Mouse (Mus musculus) frontal cortex, adult 2 months (tissue): ENCODE results near the gene D8Ertd738e. TPM values are rescaled to one million over a fixed set of nuclear protein-coding genes. Genes with fewer than 3 reads are reported as not detected.

Source experiments
- DNase-seq, 2 experiments: peaks; one replicate each; pipeline ENCODE4 v3.0.0; 2022; ENCODE audit warnings: low spot score in 1 of 2; ENCODE audit errors: extremely low spot score in 1 of 2
- polyA plus RNA-seq: library from polyadenylated mRNA; depleted of rRNA; stranded (reverse); fragments of >200 nt; gene quantifications from 2 replicates; pipeline ENCODE4 v1.2.3, GENCODE M21; 2012; rRNA removed

D8Ertd738e gene
- polyA plus RNA-seq, 1 experiment = 216 TPM

DNA sequence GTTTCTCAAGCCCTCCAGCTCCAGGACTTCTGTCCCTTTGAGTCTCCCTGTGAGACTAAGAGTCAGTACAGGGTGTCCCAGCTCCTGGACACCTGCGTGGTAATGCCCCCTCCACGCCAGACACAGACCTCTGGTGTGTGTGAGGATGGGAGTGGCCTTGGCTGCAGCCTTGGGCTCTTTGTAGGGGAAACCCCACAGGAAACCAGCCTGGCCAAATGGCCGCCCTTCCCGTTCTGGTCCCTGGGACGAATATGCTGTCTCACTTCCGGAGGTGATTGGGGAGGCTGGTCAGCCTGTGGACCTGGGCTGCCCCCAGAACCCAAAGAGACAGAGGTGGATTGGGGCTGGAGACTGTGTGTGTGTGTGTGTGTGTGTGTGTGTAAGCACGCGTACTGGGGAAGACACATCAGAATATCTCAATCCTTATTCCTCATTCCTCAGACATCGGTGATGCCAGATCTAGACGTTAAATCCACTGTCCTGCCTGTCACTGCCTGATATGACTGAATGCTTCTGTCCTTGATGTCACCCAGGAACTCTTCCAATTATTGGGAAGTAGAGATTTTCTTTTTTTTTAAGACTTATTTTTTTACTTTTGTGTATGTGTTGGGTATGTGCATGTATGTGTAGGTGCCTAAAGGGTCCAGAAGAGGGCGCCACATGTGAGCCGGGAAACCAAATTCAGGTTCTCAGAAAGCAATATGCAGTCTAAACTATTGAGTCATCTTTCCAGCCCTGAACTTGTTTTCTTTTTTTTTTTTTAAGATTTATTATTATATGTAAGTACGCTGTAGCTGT lies 45.3 kb downstream of the D8Ertd738e start:
- no peak for DNase-seq

DNA sequence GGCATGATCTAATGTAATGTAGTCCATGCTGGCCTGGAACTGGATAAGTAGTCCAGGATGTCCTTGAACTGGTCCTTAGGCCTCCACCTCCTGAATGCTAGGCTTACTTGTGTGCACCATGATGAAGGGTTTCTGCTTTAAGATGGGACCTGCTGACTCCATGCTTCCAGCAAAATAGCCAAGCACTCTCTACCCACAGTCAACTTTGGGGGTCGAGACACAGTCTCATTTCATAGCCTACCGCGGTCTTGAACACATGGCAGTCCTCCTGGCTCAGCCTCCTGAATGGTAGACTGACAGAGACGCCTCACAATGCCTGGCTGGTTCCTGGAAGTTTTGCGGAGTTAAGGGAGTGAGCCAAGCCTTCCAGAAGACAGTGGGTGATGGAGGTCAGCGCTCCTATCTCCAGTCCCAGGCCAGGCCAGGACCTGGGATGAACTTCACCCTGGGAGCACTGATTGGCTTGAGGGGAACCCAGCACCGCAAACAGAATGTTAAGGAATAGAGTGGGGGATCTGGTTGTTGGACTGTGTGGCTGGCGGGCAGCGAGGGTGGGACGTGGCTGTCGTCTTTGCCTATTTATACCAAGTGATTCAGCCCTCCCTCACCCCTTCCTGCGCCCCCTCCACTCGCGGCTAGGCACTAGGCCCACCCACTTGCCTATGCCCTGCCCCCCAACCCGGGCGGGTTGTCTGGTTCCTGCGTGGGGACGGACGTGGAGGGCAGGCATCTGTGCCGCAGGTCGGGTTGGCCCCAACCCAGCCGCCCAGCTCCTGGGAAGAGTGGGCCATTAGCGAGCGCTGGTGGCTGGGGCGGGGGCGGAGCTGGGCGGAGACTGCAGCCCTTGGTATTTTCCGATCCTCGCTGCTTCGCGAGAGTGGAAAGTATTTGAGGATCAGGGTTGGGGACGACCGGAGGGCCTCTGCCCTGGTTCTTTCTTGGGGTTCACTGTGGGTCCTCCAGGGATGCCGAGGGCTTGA lies 46.3 kb downstream of the D8Ertd738e start:
- peak in 1 of 2 experiments; percentile 82 for DNase-seq

DNA sequence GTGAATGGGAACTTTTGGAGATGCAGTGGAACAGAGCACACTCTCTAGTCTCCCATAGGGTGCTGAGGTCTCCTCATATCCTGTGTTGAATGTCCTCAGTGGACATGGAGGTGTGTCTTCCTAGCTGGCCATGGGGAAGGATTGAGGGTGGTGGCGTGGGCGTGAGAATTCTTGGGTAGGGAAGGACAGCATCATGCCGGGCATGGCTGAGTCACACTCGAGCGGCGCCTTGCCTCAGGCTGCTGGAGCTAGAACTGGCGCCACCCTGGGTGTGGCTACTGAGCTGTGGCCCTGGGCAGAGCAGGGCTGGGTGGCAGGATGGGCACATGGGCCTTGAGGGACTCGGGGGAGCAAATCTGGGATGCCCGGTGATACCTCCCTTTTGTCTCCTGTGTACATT lies 47.1 kb downstream of the D8Ertd738e start:
- no peak for DNase-seq

DNA sequence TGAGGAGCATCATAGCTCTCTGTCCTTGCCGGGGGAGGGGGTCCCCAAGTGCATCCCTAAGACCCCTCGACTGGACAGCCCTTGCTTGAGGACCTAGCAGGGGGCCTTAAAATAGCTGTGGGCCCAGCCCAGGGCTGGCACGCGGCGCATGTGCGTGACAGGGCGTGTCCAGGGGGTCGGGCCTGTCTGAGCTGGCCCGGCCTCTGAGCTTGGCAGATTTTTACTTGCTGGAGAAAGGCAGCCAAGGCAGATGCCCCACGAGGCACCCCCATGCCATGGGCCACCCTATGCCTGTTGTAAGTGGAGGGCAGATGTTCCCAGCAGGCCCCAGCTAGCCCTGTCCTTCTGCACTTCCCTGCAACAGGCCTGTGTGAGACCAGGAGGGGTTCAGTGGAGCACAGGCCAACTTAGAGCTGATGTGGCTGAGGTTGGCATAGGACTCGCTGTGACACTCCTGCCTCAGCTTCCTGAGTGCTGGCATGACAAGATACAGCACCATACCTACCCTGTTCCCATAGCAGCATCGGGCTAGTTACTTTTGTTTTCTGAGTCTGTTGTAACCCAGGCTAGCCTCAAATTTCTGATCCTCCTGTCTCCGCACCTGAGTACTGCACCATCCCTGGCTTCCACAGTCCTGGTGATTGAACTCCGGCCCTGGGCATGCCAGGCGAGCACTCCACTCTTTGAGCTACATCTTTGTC lies 47.8 kb downstream of the D8Ertd738e start:
- no peak for DNase-seq

DNA sequence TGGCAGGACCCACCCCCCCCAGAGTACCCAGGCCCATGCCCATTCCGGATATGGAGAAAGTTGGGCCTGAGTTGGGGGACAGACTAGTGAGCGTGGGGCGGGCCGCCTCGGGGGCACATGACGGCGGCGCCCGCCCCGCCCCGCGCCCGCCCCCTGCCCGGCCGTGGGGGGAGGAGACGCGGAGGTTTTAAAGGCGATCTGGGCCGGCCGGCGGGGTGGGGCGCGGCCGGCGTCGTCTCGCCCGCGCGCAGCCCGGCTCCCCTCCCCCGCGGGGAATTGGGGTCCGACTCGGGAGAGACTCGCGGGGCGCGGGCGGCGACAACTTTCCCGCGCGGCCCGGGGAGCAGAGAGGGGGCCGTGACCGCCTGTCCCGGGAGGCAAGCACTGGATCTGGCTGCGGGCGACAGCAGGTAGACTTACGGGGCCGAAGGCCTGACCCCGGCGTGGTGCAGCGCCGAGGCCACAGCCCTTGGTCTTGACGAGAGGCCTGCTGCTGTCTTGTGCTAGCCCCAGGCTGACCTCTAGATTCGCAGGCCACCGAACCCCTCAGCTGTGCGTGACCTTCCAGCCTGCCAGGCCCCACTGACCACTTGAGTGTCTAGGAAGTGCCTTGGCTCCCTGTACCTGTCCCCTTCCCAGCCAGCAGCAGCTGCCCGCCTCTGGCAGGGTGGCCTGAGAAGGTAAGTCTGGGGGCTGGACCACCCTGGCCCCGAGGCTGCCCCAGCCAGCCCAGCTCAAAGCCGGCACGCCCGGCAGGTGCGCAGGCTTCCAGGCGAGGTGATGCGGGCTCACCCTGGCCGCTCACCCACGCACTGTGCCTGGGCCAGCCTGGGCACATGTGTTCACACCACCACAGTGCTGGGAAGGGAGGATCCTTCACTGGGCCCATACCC lies 48.6 kb downstream of the D8Ertd738e start:
- DNase-seq = no peak

DNA sequence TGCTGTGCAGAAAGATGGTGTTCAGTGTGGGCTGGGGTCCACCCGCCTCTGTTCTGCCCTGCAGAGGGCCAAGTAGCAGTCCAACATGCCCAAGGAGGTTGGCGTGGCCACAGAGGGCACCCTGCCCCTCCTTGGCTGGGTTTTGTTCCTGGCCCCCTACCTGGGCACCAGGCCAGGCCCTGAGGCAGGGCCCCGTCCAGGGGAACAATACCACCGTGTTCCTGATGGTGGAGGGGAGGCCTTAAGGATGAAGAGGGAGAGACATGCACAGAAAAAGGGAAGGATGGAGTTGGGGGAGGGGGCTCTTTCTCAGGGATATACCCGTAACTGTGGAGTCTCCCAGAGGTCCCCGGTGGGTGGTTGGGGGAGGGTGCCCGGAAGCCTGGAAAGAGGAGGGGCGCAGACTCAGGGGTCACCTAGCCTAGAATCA lies 49.4 kb downstream of the D8Ertd738e start:
- DNase-seq = no peak

DNA sequence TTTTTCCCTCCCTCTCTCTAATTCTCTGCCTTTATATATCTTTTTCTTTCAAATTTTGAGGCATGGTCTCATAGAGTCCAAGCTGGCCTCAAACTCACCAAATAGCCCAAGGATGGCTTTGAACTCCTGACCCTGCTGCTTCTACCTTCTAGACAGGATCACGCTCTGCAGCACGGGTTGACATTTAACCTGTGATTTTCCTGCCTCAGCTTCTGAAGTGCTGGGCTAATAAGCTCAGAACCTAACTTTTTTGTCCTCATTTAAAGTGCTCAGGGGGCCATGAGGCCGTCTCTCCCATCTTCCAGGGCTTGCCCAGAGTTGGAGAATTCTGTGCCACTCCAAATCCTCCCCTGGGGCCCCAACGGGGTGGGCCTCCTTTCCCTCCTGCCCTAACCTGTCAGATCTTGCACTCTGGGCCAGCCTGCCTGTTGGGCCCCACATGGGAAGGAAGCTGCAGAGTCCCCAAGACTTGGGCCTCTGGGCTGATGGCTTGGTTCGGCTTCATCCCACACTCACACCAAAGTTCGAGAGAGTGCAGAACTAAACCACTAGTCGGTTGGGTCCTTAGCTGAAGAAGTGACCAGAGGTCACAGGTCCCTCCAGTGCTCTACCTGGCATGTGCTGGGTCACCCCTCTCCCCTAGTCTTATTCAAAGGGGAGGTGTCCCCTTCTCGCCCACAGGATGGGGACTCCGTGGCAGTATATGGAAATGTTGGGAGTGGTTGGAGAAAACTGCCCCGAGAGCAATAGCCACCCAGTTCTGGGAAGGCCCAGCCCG lies 50.0 kb downstream of the D8Ertd738e start:
- no peak for DNase-seq

DNA sequence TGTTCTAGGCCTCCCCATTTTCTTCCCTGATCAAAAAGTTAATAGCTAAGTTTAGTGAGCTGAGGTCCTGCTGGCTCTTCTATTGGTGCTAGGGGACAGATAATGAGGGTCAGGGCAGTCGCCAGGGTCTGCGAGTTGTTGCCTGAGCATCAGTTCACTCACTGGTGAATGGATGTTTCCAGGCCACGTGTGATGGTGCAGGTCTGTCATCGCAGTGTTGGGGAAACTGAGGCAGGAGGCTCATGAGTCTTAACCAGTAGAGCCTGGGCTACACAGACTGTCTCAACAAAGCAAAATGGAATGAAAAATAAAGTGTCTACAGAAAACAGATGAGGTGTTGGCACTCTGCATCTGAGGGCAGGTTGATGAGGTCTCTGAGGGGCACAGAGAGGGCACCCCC lies 50.6 kb downstream of the D8Ertd738e start:
- DNase-seq = no peak

DNA sequence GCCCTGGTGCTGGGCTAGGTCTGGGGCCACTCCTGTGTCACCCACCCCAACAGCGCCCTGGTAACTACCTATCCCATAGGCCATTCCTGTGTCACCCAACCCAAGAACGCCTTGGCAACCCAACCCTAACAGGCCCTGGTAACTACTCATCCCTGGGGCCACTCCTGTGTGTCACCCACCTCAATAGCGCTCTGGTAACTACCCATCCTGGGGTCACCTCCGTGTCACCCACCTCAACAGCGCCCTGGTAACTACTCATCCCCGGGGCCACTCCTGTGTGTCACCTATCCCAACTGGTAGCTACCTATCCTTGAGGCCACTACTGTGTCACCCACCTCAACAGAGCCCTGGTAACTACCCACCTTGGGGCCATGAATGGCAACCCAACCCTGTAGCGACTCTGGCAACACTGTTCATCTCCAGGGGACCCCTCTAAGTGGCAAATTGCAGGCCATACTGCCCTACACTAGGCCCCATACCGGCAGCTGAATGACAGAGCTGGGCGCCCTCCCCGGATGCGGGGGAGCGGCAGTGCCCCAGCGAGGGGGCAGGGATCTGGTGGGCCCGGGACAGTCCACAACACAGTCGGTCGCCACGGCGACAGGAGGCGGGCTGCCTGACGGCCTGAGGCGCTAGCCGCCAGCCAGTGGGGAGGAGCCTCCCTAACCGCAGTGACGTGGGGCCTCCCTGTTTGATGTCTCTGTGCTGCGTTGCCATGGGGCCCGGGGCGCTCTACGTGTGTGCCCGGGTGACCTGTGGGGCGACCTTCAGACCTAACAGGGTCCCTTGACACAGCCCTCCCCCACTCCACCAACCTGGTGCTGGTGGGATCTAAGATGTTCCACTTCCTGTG lies 51.4 kb downstream of the D8Ertd738e start:
- peak; percentile 72 to 81 for DNase-seq

DNA sequence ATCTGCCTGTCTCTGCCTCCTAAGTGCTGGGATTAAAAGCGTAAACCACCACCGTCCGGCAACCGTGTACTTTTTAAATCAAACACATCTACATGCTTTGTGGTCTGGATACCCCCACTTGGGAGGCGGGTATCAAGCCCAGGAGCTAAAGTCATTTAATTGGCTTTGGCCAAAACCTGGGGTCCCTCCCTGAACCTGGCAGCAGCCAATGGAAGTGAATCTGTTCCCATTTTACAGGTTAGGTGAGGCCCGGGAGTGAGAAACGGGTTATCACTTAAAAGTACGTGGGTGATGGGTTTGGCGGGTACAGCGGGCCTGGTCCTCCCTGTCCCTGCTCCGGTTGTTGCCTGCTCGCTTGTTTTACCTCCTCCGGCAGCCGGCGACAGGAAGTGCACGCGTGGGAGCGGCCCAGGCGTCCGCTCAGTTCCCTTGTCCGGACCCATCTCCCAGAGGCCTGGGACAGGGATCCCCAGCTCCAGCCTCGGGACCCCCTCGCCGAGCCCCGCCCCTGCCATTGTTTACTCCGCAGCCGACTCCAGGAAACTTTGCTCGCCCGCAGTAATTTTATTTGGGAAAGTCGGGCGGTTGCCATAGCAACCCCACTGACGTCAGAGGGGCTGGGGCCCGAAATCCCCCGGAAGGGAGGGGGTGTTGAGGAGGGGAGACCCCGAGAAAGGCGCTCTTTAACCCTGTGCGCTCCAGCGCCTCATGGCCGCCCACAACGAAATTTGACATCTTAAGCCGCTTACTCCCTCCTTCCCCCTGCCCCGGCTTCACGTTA lies 52.2 kb downstream of the D8Ertd738e start:
- peak in 1 of 2 experiments; percentile 78 for DNase-seq

Other genes starting within 250 kb of the D8Ertd738e start
- gene 1700067K01Rik, start 248.2 kb downstream of the D8Ertd738e start, polyA plus RNA-seq = not detected in 2 replicates
- gene 2210011C24Rik, start 237.5 kb downstream of the D8Ertd738e start, polyA plus RNA-seq = 1.4 and 2.4 TPM in 2 replicates
- 1.9 and 2.2 TPM in 2 replicates for gene Palm3, start 228.2 kb downstream of the D8Ertd738e start, polyA plus RNA-seq
- 0.40 and 0.42 TPM in 2 replicates for gene Il27ra, start 207.1 kb downstream of the D8Ertd738e start, polyA plus RNA-seq
- gene Rln3, start 204.7 kb downstream of the D8Ertd738e start, polyA plus RNA-seq = not detected in 2 replicates
- gene Gm10643, start 184.6 kb downstream of the D8Ertd738e start, polyA plus RNA-seq = 3.7 and 5.3 TPM in 2 replicates
- 36.6 and 37.9 TPM in 2 replicates for gene Rfx1, start 182.9 kb downstream of the D8Ertd738e start, polyA plus RNA-seq
- 32.9 and 40.8 TPM in 2 replicates for gene Dcaf15, start 145.0 kb downstream of the D8Ertd738e start, polyA plus RNA-seq
- 0.04 and 0.08 TPM in 2 replicates for gene Podnl1, start 123.7 kb downstream of the D8Ertd738e start, polyA plus RNA-seq
- gene Cc2d1a, start 101.8 kb downstream of the D8Ertd738e start, polyA plus RNA-seq = 38.4 and 40.2 TPM in 2 replicates
- 2.6 and 2.9 TPM in 2 replicates for gene 4930432K21Rik, start 101.7 kb downstream of the D8Ertd738e start, polyA plus RNA-seq
- gene Nanos3, start 64.5 kb downstream of the D8Ertd738e start, polyA plus RNA-seq = 2.1 and 2.6 TPM in 2 replicates
- 13.7 TPM in 2 replicates for gene Zswim4, start 12.7 kb downstream of the D8Ertd738e start, polyA plus RNA-seq
- gene Mri1, start 7.6 kb upstream of the D8Ertd738e start, polyA plus RNA-seq = 26.0 and 30.5 TPM in 2 replicates
- gene Ccdc130, start 20.7 kb upstream of the D8Ertd738e start, polyA plus RNA-seq = 34.8 and 35.6 TPM in 2 replicates
- 130 and 131 TPM in 2 replicates for gene Cacna1a, start 138.7 kb upstream of the D8Ertd738e start, polyA plus RNA-seq